Mouse (Mus musculus): Measurements from ENCODE around the gene Gm10031. TPM values are rescaled to one million over a fixed set of nuclear protein-coding genes. Genes with fewer than 3 reads are reported as not detected.
"Not testable (repeated sequence)": the region's sequence is repeated elsewhere in the genome, so short reads cannot be mapped to it uniquely, and the experiment has no call there.

The Gm10031 gene
- total RNA-seq (2021), result 10 to 100 TPM; 47.4 to 53.4 TPM

DNA sequence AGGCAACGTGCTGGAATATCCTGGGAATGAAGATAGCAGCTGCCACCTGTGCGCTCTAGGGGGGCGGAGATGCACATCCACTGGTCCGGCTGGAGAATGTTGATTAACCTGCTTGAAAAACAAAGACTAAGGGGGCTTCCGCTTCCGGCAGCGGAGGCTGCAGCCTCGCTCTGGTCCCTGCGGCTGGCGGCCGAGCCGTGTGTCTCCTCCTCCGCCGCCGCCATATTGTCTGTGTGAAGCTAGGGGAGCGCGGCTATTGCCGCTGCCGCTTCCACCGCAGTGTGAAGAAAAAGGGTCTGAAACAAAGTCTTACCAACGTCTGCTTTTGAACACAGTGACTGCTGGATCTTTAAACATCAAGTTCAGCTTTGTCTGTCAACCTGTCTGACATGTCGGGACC, at the start of gene Gm10031:
Gene Gm10031, plus strand, starts transcription at position 171 of the 400 bp plus-strand sequence.
- DNase-seq (ENCODE audit: low spot score); intact Hi-C loops (cut with DNase I): not testable (repeated sequence)

DNA sequence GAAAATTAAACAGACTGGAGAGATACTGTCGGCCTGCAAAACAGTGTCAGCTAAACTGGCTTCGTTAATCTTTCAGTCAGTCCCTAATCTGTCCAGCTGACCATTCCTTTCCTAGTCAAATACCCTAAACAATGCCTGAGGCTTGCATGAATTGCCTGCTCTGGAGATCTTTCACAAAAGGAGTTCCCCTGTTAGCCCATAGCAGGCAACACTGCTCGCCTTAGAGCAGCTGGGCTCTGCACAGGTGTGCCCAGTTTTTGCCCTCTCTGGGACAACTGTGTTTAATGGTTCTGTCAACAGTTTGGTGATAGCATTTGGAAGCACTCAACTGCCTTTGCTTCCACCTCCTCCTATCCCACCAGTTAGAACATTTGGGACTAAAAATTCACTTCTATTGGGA, 49.0 kb upstream of the Gm10031 start:
- intact Hi-C loops (cut with DNase I), result loop anchor here (5.0 kb wide), 1 partner anchor 53 kb away; the partner anchor contains the start of gene Axdnd1

DNA sequence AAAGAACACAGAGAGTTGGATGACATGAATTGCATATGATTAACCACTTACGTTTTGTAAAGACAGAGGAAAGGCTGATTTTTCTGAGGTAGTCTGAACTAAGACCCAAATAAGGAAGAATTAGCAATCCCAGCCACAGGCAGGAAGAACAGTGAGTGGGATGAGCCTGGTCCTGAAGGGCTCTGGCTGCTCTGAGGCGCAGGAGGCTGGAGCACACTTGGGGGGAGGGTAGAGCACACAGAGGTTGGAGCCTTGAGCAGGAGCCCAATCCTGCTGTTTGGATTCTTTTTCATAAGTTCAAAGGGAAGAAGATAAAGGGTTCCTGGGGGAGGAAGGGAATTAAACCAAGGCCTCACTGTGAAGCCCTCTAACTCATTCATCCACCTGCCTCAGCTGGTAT, 47.8 kb upstream of the Gm10031 start:
- intact Hi-C loops (cut with DNase I), result loop anchor here (5.0 kb wide), 1 partner anchor 54 kb away; the partner anchor contains the start of gene Axdnd1
- DNase-seq (ENCODE audit: low spot score), result no peak

More for the DNA sequence above, 49.0 kb upstream of the Gm10031 start:
- no peak for DNase-seq (ENCODE audit: low spot score)

DNA sequence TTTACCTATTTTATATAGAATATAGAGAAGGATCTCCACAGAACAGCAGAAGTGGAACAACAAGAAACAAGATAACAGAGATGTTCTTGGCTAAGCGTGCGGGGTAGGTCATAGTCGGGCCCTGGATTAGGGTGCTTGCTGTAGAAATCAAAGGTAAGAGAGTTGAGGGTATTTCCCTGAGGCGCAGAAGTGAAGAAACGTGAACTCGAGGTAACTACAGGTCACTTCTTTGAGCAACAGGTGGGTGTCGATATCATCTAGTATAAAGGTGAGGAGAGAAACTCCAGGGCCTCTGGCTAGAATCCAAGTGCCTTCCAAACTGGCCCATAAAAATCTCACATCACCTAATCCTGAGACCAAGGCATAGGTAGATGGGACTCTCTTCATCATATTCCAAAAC, 47.3 kb upstream of the Gm10031 start:
- intact Hi-C loops (cut with DNase I), result loop anchor here (5.0 kb wide), 1 partner anchor 54 kb away; the partner anchor contains the start of gene Axdnd1
- no peak for DNase-seq (ENCODE audit: low spot score)

DNA sequence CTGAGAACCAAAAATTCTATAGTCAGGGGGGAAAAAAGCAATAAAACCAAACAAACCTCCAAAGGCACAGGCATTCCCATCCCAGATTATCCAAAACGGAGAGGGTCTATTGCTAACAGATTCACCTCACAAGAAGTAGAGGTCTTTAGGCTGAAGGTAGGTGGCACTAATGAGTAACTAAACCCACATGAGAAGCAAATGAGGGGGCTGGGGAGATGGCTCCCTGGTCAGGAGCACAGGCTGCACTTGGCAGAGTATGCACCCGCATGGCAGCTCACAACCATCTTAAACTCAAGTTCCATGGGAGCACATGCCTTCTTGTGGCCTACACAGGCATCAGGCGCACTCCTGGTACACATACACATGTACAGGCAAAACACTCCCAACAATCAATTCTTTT, 42.0 kb upstream of the Gm10031 start:
- intact Hi-C loops (cut with DNase I), result no loop called here
- DNase-seq (ENCODE audit: low spot score), result no peak

DNA sequence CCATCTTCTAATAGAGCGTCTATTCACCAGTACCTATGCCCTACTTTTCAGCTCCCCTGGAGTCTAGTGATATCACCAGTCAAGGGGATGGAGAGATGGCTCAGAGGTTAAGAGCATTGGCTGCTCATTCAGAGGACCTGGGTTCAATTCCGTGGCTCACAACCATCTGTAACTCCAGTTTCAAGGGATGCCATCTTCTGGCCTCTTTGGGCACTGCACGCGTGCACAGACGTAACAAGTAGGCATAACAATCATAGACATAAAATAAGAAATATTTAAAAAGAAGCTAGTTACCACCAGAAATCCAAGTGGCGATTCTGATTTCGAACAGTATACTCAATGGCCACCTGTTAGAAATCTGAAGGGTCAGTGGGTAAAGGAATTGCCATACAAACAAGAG, 36.3 kb upstream of the Gm10031 start:
- intact Hi-C loops (cut with DNase I), result no loop called here
- DNase-seq (ENCODE audit: low spot score), result no peak

DNA sequence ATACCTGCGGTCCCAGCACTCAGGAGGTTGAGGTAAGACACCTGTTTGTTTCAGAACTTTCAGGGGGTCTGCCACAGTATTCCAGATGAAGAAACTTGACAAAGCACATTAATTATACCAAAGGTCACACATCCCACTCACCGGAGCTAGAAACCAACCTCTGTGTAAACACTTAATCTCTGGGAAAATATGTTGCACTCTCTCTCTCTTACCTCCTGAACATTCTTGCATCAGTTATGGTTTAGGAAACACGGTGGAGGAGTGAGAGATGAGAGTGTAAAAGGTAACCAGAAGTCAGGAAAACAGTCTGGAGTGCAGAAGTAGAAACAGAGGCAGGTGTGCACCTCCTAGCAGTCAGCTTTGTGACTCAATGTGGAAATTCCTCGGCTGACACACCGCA, 35.8 kb upstream of the Gm10031 start:
- intact Hi-C loops (cut with DNase I), result no loop called here
- no peak for DNase-seq (ENCODE audit: low spot score)

DNA sequence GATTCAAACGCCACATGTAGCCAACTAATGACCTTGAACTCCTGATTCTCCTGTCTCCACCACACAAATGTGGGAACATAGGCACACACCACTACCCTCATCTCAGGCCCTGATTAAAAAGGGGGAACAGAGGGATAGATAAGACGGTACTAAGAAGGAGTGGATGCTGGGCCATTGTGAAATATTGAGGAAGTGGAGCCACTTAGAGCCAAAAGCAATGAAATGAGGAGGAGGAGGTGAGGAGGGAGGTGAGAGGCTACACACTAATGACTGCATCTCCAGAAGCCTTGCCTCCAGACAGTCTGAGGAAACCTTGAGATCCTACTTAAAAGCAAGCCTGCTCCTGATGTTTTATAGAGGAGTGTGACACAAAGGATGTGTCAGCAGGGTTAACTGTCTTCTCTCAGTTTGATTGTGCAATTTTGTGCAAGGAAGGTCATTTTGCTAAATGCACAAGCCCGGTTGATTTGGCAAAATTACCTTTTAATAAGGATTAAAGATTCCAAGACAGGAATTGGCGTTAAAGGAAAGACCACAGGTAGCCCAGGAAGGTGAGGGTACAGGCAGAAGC, 32.5 kb upstream of the Gm10031 start:
- no peak for DNase-seq (ENCODE audit: low spot score)
- intact Hi-C loops (cut with DNase I), result no loop called here

DNA sequence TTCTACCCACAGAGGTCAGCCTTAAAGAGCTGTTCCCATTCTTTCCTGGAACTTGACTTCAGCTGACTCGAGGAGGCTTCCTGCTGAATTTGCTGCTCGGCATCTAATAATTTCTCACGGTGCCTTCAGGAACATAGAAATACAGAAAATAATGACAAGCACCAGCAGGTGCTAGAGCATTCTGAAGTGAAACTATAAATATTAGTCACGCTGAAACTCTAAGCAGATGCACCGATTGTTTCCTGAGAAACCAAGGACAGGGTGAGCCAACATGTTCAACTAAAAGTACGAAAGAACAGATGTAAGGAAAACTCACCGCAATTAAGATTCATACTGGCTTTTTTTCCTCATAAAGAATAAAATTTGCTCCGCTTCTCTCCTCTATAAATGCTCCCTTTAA, 28.8 kb upstream of the Gm10031 start:
- intact Hi-C loops (cut with DNase I), result no loop called here
- DNase-seq (ENCODE audit: low spot score), result no peak

DNA sequence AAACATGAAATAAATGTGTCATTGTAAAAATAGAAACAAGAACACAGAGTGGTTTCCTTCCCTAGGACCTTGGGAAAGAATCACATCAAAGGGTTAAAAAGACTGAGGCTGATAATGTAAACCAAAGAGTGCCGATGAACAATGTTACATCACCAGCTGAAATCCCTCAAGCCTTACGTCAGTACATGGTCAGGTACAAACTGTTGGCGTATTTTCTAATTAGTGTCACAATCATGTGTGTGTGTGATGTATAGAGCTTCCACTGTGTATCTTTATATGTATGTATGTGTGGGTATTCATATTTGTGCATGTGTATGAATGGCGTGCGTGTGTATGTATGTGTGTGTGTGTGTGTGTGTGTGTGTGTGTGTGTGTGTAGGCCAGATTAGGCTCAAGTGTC, 26.9 kb upstream of the Gm10031 start:
- intact Hi-C loops (cut with DNase I), result no loop called here
- DNase-seq (ENCODE audit: low spot score), result no peak

DNA sequence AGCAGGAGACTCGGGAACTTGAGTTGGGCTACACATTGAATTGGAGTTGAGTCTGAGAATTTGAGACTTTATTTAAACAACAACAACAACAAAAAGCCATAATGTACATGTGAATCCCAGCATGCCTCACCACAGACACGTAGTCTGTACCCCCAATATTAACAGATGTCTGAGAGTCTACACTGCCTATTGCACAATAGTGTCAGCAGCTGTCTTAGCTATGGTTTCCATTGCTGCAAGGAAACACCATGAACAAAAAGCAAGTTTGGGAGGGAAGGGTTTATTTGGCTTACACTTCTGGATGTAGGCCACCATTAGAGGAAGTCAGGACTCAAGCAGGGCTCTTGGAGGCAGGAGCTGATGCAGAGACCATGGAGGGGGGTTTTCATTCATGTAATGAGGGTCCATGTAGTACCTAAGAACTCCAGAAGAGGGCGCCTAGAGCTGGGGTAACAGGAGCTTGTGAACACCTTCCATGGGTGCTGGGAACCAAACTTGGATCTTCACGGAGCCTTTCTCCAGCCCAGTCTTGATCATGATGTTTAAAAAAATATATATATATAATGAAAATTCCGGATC, 18.8 kb upstream of the Gm10031 start:
- intact Hi-C loops (cut with DNase I), result no loop called here

DNA sequence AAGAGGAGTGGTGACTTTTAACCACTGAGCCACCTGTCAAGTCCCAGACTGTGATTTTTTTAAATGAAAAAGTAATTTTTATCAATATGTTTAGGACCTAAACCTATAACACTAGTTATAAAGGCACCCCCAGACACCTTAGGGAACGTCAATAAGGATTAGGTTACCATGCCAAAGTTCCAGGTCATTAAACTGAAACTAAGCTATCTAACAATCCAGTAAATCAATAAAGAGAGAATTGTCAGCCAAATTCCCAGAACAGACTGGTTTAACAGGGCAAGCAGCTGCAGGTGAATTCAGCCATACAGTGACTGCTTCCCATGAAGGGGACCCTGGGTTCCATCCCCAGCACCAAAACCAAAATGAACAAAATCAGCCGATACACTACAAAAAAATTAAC, 17.9 kb upstream of the Gm10031 start:
- DNase-seq (ENCODE audit: low spot score), result no peak
- intact Hi-C loops (cut with DNase I), result no loop called here

More for the DNA sequence above, 18.8 kb upstream of the Gm10031 start:
- no peak for DNase-seq (ENCODE audit: low spot score)

DNA sequence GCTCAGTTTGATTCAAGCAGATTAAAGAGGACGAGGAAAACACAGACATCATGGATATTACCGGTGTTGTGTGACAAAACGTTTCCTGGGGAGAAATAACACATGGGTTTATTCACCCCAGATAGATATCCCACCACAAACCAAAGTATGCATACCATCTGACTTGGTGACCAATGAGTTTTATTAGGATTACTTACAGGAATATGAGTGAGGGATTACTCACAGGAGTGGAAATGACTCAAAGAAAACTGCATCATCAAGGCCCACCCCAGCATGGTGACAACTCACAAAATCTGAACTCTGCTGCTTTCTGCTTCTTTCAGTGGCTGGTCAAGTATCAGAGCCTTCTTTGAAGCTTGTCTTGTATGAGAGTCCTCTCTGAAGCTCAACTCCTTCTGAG, 16.1 kb upstream of the Gm10031 start:
- intact Hi-C loops (cut with DNase I), result no loop called here

DNA sequence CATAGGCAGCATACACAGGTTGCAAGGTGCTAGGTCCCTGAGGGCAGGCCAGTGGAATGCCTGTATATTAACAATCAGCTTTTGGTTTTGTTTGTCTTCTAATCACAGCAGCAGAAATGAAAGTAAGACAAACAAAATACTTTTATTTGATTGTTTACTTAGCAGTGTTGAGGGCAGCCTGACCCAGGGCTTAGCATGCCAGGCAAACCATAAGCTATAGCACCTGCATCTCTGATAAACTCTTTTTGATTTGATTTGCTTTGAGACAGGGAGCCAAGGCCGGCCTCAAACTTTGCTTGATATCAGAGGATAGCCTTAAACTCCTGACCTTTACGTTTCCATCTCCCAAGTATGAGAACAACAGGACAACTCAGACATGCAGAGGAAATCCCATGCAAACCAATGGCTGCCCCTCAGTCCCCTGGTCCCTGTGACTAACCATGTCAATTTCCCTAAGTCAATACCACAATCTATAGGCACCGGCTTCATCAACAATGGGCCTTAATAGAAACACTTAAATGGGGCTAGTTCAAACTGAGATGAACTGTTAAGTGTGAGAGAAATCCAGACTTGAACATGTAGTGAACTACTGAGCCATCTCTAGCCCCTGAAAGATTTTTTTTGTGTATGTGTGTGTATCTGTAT, 3.6 kb upstream of the Gm10031 start:
- no peak for DNase-seq (ENCODE audit: low spot score)
- intact Hi-C loops (cut with DNase I), result no loop called here

More for the DNA sequence above, 16.1 kb upstream of the Gm10031 start:
- DNase-seq (ENCODE audit: low spot score), result no peak

DNA sequence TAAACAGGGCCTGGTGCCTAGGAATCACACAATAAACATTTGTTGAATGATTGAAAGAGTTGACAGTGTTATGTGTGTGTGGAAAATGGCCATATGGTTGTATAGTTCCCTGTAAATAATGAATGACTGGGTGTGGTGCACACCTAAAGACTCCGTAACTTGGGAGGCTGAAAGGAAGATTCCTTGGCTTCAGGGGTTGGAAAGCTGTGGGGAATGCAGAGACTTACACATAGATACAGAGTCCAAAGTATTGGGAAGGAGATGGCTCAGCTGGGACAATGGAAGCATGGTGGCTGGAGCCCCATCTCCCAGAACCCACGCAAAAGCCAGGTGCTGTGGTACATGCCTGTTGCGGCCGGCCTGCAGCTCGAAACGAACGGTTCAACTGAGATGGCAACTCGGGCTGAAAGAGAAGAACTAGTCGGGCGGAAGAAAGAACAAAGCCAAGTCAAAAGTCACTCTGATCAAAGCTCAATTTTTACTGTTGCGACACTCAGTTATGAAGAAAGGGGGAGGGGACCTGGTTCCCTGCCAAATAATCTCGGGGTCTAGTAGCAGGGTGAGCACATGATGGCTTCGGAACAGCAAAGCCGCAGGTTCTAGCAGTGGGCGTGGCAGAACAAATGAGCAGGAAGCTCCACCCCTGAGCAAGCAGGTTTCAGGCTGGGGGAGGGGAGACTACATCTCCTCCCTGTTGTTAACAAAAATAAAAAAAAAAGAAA, 1.9 kb upstream of the Gm10031 start:
- intact Hi-C loops (cut with DNase I), result no loop called here
- DNase-seq (ENCODE audit: low spot score), result no peak

DNA sequence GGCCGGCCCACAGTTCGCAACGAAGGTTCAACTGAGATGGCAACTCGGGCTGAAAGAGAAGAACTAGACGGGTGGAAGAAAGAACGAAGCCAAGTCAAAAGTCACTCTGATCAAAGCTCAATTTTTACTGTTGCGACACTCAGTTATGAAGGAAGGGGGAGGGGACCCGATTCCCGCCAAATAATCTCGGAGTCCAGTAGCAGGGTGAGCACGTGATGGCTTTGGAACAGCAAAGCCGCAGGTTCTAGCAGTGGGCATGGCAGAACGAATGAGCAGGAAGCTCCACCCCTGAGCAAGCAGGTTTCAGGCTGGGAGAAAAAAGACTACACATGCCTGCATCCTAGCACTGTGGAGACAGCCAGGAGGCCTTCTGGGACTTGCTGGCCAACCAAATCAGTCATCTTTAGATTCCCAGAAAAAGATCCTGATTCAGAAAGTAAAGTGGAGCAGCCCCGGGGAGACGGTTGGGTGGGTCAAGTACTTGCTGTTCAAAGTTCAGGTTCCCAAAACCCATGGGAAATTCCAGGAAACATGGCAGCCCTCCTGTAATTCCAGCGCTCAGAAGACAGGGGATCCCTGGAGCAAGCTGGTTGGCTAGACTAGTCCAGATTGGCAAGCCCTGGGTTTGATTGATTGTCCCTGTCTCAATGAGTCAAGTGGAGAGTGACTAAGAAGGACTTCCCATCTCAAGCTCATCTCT, 8.8 kb downstream of the Gm10031 start:
- DNase-seq (ENCODE audit: low spot score); intact Hi-C loops (cut with DNase I): not testable (repeated sequence)

DNA sequence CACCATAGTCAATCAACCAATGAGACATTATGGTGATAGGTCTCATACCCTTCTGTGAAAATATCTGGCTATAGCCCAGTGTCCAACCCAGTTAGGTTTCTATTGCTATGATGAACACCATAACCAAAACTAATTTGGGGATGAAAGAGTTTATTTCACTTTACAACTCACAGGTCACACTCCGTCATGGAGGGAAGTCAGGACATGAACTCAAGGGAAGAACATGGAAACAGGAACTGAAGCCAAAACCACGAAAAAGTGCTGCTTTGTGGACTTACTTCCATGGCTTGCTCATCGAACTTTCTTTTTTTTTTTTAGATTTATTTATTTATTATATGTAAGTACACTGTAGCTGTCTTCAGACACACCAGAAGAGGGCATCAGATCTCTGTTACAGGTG, 9.7 kb downstream of the Gm10031 start:
- intact Hi-C loops (cut with DNase I), result no loop called here
- no peak for DNase-seq (ENCODE audit: low spot score)

DNA sequence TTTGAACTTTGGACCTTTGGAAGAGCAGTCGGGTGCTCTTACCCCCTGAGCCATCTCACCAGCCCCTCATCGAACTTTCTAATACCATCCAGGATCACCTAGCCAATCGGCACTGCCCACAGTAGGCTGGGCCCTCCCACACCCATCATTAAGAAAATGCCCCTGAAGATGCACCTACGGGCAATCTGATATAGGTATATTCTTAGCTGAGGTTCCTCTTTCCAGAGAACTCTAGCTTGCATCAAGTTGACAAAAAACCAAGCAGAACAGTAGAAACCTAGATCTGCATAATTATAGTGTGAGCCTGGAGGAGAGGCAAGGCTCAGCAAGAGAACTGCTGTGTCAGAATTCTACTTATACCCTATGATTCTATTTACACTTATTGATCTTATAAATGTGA, 10.1 kb downstream of the Gm10031 start:
- no peak for DNase-seq (ENCODE audit: low spot score)
- intact Hi-C loops (cut with DNase I), result no loop called here

DNA sequence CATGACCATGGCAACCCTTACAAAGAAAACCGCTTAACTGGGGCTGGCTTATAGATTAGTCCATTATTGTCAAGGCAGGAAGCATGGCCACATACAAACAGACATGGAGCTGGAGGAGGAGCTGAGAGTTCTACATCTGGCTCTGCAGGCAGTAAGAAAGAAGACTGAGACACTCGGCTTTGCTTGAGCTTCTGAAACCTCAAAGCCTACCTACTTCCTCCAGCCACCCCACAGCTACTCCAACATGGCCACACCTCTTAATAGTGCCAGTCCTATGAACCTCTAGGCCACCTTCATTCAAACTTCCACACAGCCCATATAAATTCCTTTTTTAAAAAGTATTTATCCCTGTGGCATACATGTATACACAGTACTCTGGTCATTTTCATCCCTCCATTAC, 13.2 kb downstream of the Gm10031 start:
- intact Hi-C loops (cut with DNase I), result loop anchor here (5.0 kb wide), 2 partner anchors 140 to 450 kb away; no protein-coding TSS in a partner anchor

DNA sequence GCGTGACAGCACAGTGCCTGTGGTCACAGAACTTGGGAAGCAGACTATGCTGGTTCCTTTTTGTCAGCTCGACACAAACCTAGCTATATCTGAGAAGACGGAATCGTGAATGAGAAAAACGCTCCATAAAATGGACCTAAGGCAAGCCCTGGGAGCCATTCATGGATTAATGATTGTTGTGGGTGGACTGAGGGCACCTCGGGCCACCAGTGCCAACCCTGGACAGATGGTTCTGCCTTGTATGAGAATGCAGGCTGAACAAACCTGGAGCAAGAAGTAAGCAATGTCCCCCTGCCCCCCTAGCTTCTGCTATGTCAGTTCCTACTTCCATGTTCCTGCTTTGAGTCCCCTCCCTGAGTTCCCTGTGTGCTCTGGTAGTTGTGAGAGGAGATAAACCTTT, 13.9 kb downstream of the Gm10031 start:
- intact Hi-C loops (cut with DNase I), result loop anchor here (1.0 to 5.0 kb wide), 3 partner anchors 96 to 450 kb away; no protein-coding TSS in a partner anchor
- DNase-seq (ENCODE audit: low spot score), result no peak

More for the DNA sequence above, 13.2 kb downstream of the Gm10031 start:
- DNase-seq (ENCODE audit: low spot score), result no peak
